Mouse (Mus musculus) left cerebral cortex, postnatal 10 days (tissue): Measurements from ENCODE around the gene Gbp2b. TPM values are rescaled to one million over a fixed set of nuclear protein-coding genes. Genes with fewer than 3 reads are reported as not detected.
"Not testable (repeated sequence)": the region's sequence is repeated elsewhere in the genome, so short reads cannot be mapped to it uniquely, and the experiment has no call there.

Source experiments
- DNase-seq, 2 experiments: peaks; one replicate each; pipeline ENCODE4 v3.0.0; 2021 to 2022; ENCODE audit warnings: low spot score in 2 of 2, mixed read lengths in 1 of 2; ENCODE audit errors: extremely low spot score in 1 of 2
- intact Hi-C: fragments of 180-260 bp; cut with DNase I; formaldehyde crosslinking; loops from one replicate; pipeline ENCODE4 v1.15.1; 2025
- microRNA-seq: library from miRNA; unstranded; fragments of <30 nt; microRNA quantifications from one replicate; pipeline ENCODE4 v1.2.0, GENCODE M21; 2022
- total RNA-seq, 2 experiments: library from RNA; stranded (reverse); gene quantifications; 2 replicates each; pipeline ENCODE4 v1.2.3; 2021

Gbp2b gene
- total RNA-seq, 2 experiments from 2014 or later: not detected

- intact Hi-C loops: no loop called here
- DNase-seq: no peak
Observed at GRCm38 (mm10) chr3:142618658-142619057, 24.0 kb downstream of the Gbp2b start.

GRCm38 (mm10) chr3:142619606-142620005 is 25.0 kb downstream of the Gbp2b start:
- no peak for DNase-seq
- intact Hi-C loops: no loop called here

- DNase-seq: no peak
- intact Hi-C loops: no loop called here
Observed at GRCm38 (mm10) chr3:142620111-142620955, 25.7 kb downstream of the Gbp2b start, which contains the start of gene Gbp2. Gene Gbp2 (plus strand): TSS chr3:142620602.

- DNase-seq: no peak
- intact Hi-C loops: no loop called here
Observed at GRCm38 (mm10) chr3:142620956-142621562, 26.4 kb downstream of the Gbp2b start.

- no peak for DNase-seq
- intact Hi-C loops: no loop called here
Observed at GRCm38 (mm10) chr3:142630385-142630784, 35.7 kb downstream of the Gbp2b start.

GRCm38 (mm10) chr3:142640201-142640600 is 45.6 kb downstream of the Gbp2b start:
- DNase-seq: peak in 1 of 2 experiments; percentile 53
- intact Hi-C loops: loop anchor here (5.0 to 10.0 kb wide), 2 partner anchors 67 to 345 kb away; no protein-coding TSS in a partner anchor

- intact Hi-C loops: loop anchor here (5.0 to 10.0 kb wide), 2 partner anchors 154 to 351 kb away; partner anchors contain the start of gene Gbp5
- DNase-seq: peak; percentile 34 to 64
Observed at GRCm38 (mm10) chr3:142645949-142646348, 51.3 kb downstream of the Gbp2b start.

- DNase-seq: not testable (repeated sequence)
- intact Hi-C loops: loop anchor here (5.0 to 10.0 kb wide), 2 partner anchors 156 to 353 kb away; partner anchors contain the start of gene Gbp5
Observed at GRCm38 (mm10) chr3:142647836-142648235, 53.2 kb downstream of the Gbp2b start.

- intact Hi-C loops: no loop called here
- DNase-seq: no peak
Observed at GRCm38 (mm10) chr3:142650205-142650604, 55.6 kb downstream of the Gbp2b start.

- intact Hi-C loops: no loop called here
Observed at GRCm38 (mm10) chr3:142664723-142665122, 70.1 kb downstream of the Gbp2b start.

More at GRCm38 (mm10) chr3:142664723-142665122, 70.1 kb downstream of the Gbp2b start:
- DNase-seq: no peak

Small RNA genes lying within 50 kb of the gene (microRNA-seq; reads per million reads assigned to microRNA genes)
- gene Mir6381: not detected

Other genes with a start within 250 kb of the Gbp2b start
- 10 to 100 TPM; 18.4 to 18.9 TPM for gene Pdlim5, start 199.2 kb upstream of the Gbp2b start, total RNA-seq
- 1 to 10 TPM; 1.0 to 1.5 TPM for gene Gbp5, start 100.9 kb upstream of the Gbp2b start, total RNA-seq
- 1 to 10 TPM; 3.4 to 3.8 TPM for gene Gbp7, start 64.5 kb upstream of the Gbp2b start, total RNA-seq
- gene Gbp3, start 34.8 kb upstream of the Gbp2b start, total RNA-seq: 1 to 10 TPM; 4.2 TPM
- gene Gbp2, start 25.8 kb downstream of the Gbp2b start, total RNA-seq: 1 to 10 TPM; 1.0 to 1.4 TPM
- 1 to 10 TPM; 3.2 to 3.7 TPM for gene Kyat3, start 106.2 kb downstream of the Gbp2b start, total RNA-seq
- gene Gtf2b, start 170.2 kb downstream of the Gbp2b start, total RNA-seq: 10 to 100 TPM; 35.1 to 40.0 TPM